Mouse (Mus musculus) myocyte (in vitro differentiated cells): ENCODE data around the gene Efna4.

ENCODE experiments used
- CEBPB ChIP-seq: IDR thresholded peaks from 2 replicates; pipeline ENCODE4 v1.6.1; 2011; ENCODE audit warnings: mild to moderate bottlenecking, moderate library complexity; ENCODE audit not compliant: poor library complexity, insufficient read depth, severe bottlenecking
- MAX ChIP-seq: IDR thresholded peaks from one replicate; pipeline ENCODE4 v1.6.1; 2011; ENCODE audit warnings: low read depth, mild to moderate bottlenecking, control low read depth
- POLR2A ChIP-seq: IDR thresholded peaks from one replicate; pipeline ENCODE4 v1.6.1; 2011; ENCODE audit warnings: low read depth, mild to moderate bottlenecking, control low read depth, moderate library complexity; ENCODE audit not compliant: insufficient read length
- TCF12 ChIP-seq: IDR thresholded peaks from one replicate; pipeline ENCODE4 v1.6.1; 2011; ENCODE audit warnings: mild to moderate bottlenecking, control low read depth; ENCODE audit not compliant: poor library complexity, insufficient read depth, severe bottlenecking
- USF1 ChIP-seq: IDR thresholded peaks from one replicate; pipeline ENCODE4 v1.6.1; 2011; ENCODE audit warnings: low read depth, mild to moderate bottlenecking, control low read depth, moderate library complexity

DNA sequence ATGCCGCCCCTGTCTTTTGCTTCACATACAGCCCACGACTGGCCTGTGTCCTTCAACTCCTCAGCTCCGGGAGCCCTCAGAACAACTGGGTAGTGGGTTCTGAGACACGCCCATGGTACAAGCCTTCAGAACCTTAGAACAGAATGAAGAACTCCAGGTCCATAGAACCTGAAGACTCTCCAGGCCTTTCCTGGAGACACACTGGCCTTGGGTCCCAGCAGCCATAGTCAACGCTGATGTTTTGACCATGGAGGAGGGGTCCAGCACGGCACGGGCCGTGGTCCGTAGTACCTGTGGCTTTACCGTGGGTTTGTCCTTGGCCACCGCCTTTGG lies 27.3 kb upstream of the Efna4 start, which contains the start of gene Dcst1:
- TF ChIP-seq USF1 (no peak), POLR2A (no peak), MAX (no peak), TCF12 (no peak), CEBPB (no peak)
